Mouse (Mus musculus): ENCODE data around the gene Tarm1.

Tarm1 gene

DNA sequence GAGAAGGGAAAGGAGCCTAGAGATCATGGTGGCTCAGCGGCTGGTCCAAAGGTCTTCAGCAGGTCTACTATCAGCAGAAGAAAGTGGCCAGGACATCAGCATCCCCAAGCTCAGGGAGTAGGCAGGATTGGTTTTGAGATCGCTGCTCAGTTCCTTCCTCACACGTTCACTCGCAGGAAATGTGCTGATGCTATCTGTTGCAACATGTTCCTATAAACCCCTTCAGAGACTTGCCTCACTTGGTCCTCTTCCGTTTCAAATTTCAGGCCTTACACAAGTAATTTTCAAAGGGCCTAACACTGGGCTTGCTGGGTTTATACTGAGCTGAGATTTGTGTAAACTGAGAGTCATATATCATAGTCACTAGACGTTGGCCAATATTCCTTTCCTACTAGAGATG is at the start of gene Tarm1:
Tarm1 (minus strand) TSS at position 186 of the 400 bp plus-strand sequence.
- TF ChIP-seq GATA4 (IDR thresholded peaks at IDR 0.05; ENCODE audit: insufficient replicate concordance, low read length), result no peak

DNA sequence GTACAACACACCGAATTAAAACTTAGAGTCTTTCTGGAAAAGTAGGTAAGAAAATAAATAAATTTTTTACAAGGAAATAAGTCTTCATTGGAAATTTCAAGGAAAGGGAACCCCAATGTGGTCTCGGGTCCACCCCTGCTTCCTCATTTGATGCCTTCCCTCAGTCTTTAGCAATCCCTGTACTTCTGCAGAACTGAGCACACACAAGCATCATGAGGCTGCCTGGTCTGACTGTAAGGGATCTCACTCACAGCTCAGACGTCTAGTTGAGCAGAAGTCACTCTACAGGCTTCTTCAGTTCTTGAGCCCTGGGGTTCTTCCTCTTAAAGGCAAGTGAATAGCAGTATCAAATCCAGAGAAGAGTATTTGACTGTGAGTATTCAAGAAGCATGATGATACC is 3.5 kb upstream of the Tarm1 start:
- TF ChIP-seq GATA4 (IDR thresholded peaks at IDR 0.05; ENCODE audit: insufficient replicate concordance, low read length), result no peak

- TF ChIP-seq GATA4 (IDR thresholded peaks at IDR 0.05; ENCODE audit: insufficient replicate concordance, low read length), result no peak
Observed at GRCm38 (mm10) chr7:3500406-3500805, 2.0 kb downstream of the Tarm1 start.

DNA sequence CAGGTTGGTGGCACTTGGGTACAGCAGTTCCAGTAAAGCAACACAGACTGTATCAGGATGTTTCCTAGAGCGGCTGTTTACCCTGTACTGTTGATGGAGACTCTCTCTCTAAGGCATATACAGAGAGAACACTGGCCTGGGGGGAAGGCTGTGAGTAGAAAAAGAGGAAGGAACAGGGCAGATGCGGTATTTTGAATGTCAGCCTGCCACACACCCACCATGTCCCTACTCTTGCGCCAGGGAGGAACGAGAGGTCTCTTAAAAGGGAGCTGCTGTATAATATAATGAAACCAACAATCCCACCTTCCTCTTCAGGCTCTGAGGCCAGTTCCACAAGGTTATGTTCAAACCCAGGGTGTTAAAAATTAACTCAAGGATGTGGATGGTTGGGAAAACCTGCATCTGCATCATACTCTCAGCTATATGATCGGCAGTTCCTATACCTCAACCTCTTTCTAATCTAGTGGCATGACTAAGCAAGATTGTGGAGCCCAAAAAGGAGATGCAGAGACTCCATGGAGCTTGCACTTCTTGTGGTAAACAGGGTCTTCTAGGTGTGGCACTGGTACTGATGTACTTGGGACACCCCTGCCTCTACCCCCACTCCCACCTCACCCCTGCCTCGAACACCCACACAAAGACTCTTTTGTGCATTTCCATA is 20.3 kb downstream of the Tarm1 start:
- TF ChIP-seq GATA4 (IDR thresholded peaks at IDR 0.05; ENCODE audit: insufficient replicate concordance, low read length), result no peak

GRCm38 (mm10) chr7:3476728-3477127 is 25.7 kb downstream of the Tarm1 start:
- no peak for TF ChIP-seq GATA4 (IDR thresholded peaks at IDR 0.05; ENCODE audit: insufficient replicate concordance, low read length)

DNA sequence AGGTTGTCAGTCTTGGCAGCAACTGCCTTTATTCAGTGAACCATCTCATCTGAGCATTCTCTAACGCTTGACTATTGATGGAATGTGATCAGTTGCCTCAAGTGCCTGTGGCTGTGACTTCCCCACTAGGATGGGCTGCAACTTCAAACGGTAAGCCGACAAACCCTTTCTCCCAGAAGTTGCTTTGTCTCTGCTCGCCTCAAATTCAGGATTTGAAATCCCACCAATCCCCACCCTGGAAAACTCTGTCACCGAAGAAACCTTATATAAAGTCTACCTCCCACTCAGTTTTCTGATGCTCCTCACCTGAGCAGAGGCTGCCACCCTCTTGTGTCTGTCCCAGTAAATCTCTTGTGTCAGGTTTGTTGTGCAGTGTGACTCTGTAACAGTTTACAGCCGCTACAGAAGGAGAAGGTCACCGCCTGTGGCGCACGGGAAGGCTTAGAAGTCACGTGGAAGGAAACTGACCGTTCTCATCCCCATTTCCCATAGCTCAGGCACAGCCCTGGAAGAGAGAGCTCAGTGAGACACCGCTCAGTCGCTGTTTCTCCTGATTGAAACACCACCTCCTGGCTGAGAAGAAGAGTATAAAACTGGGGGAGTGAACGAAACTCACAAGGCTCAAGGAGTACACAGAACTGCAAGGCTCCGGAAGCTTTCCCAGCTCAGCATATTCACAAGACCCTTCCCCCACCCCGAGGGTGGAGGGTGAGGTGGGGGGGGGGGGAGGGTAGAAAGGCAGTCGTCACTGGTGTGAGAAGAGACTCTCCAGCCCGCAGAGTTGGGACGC is 27.9 kb downstream of the Tarm1 start:
- no peak for TF ChIP-seq GATA4 (IDR thresholded peaks at IDR 0.05; ENCODE audit: insufficient replicate concordance, low read length)

DNA sequence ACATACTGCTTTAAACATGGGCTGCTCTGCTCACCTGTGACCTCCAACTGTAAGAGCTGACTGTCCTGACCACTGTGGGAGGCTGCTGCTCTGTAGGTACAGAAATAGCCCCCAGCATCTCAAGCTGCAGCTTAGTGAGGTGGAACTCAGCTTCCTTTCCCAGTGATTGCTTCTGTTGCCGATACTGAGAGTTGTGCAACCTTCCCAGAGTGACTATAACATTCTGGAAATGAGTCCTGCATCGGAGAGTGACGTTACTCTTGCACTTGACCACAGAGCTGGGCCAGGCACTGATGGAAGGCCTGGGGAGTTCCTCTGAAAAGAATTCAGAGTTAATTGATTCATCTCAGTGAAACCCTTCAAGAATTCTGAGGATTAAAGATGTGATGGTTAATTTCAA is 29.6 kb downstream of the Tarm1 start:
- TF ChIP-seq GATA4 (IDR thresholded peaks at IDR 0.05; ENCODE audit: insufficient replicate concordance, low read length), result no peak

GRCm38 (mm10) chr7:3468614-3469013 is 33.8 kb downstream of the Tarm1 start:
- TF ChIP-seq GATA4 (IDR thresholded peaks at IDR 0.05; ENCODE audit: insufficient replicate concordance, low read length), result no peak

GRCm38 (mm10) chr7:3463306-3463705 is 39.1 kb downstream of the Tarm1 start:
- TF ChIP-seq GATA4 (IDR thresholded peaks at IDR 0.05; ENCODE audit: insufficient replicate concordance, low read length), result no peak

GRCm38 (mm10) chr7:3460261-3460660 is 42.2 kb downstream of the Tarm1 start:
- TF ChIP-seq GATA4 (IDR thresholded peaks at IDR 0.05; ENCODE audit: insufficient replicate concordance, low read length), result no peak

GRCm38 (mm10) chr7:3457841-3458217 is 44.6 kb downstream of the Tarm1 start:
- no peak for TF ChIP-seq GATA4 (IDR thresholded peaks at IDR 0.05; ENCODE audit: insufficient replicate concordance, low read length)

GRCm38 (mm10) chr7:3457111-3457840 is 45.1 kb downstream of the Tarm1 start:
- TF ChIP-seq GATA4 (IDR thresholded peaks at IDR 0.05; ENCODE audit: insufficient replicate concordance, low read length), result no peak

GRCm38 (mm10) chr7:3453486-3454183 is 48.8 kb downstream of the Tarm1 start:
- TF ChIP-seq GATA4 (IDR thresholded peaks at IDR 0.05; ENCODE audit: insufficient replicate concordance, low read length), result no peak

DNA sequence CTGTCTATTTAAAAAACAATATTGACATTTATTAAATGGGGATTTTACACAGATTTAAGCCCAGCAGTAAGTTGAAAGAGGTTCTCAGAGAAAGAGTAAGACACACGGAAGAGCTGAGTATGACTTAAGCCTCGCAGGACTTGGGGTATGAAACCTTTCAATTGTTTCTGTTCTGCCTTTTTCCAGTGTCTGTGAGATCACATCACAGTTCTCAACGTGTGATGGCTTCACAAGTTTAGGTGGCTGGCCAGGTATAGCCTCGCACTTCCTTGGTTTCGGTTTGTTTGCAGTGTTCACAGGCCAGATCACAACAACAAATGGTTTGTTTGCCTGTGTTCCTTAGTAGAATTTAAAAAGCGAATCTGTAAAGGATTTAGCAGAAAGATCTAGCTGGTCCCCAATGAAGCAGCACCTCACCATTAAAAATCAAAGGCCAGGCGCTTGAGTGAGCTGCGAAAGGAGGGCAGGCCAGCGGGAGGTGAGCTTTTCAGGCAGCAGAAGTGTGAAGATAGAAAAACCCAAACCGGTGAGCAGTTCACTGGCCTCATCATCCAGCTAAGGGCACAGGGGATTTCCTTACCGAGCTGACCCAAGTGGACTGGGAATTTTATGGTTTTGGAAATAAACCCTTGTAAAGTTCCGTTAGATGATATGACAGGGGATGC is 49.5 kb downstream of the Tarm1 start:
- TF ChIP-seq GATA4 (IDR thresholded peaks at IDR 0.05; ENCODE audit: insufficient replicate concordance, low read length), result no peak

- TF ChIP-seq GATA4 (IDR thresholded peaks at IDR 0.05; ENCODE audit: insufficient replicate concordance, low read length), result no peak
Observed at GRCm38 (mm10) chr7:3451161-3451560, 51.3 kb downstream of the Tarm1 start.
